Mouse (Mus musculus) Muller cell, postnatal 12 days (primary cell): ENCODE measurements around the gene Kat6b.

Source experiments
- DNase-seq: peaks from one replicate; pipeline ENCODE4 v3.0.0-alpha.2; 2015; ENCODE audit errors: inconsistent ontology term

Kat6b gene

GRCm38 (mm10) chr14:21560481-21561209 is 79.4 kb downstream of the Kat6b start:
- no peak for DNase-seq

DNA sequence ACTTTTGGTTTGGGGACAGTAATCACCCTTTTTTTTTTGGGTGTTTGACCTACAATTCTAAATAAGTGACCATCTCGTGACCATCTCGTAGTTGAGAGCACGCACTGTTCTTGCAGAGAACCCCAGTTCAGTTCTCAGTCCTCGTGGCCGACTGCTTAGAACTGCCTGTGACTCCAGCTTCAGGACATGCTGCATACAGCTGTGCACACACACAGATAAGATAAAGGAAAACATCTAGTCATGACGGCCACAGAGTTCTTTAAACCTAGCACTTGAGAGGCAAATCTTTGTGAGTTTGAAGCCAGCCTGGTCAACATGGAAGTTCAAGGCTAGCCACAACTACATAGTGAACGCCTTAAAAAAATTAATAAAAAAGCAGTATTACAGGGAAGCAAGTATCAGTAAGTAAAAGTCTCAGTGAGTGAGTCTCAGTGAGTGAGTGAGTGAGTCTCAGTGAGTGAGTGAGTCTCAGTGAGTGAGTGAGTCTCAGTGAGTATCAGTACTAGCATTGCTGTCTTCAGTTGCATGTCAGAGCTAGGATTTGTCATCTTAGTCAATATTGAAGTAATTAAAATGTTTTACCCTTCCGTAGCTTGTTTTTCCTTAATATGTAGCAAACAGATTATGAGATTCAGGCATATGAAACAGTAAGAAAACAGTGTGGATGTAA is 80.3 kb downstream of the Kat6b start:
- no peak for DNase-seq

DNA sequence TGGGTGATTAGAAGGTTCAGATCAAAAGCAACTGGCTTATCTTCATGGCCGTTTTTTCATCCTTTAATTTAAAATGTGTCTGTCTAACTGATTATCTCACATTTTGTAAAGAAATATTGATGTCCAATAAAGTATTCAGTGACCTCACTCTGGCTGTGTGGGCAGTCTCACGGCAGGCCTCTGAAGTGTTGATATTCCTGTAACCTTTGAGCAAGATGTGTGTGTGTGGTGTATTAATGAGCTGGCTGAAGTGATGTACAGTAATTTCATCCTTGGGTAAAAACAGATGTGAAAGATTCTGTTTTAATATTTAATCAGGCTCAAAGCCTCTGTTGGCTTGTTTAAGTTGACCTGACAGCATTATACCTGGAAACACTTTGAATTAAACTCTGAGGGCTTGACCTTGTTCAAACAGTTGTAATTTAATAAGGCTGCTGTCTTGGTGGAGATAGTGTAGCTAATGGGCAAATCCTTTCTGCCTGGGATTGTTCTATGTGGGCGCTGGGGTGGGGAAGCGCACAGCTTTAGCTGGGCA is 82.4 kb downstream of the Kat6b start:
- DNase-seq = no peak

DNA sequence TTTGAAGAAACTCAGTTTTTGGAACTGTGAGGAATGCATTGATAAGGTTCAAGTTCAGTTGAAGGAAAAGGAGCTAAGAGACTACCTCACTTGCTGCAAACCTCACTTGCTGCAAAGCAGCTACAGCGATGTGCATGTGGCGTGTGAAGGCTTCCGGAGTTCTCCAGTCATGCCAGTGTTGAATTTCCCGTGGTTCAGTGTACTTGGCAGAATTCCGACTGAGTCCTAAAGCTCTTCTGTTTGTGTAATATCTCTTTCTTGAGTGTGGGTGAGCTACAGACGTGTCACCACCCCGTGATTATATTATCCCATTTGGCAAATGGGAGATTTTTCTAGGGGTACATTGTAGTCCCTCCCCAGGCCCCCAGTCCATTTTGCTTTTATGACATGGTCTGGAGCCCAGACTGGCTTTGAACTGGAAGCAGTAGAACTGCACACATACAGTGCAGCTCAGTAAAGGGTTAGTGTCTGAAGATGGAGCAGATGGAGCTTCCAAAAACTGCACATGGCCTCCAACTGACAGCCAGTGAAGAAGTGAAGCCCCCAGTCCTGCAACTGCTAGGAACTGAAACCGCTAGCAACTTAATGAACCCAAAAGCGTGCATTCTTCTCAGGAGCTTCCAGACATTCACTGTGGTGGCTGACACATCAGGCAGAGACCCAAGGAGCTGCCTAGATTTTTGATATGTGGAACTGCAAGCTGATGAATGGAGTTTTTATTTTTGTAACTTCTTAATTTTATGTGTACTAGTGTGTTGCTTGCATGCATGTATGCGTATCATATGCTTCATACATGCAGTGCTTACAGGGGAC is 84.5 kb downstream of the Kat6b start:
- DNase-seq = no peak

GRCm38 (mm10) chr14:21567293-21567984 is 86.2 kb downstream of the Kat6b start:
- DNase-seq = no peak

- DNase-seq = no peak
Observed at GRCm38 (mm10) chr14:21568821-21569220, 87.6 kb downstream of the Kat6b start.

DNA sequence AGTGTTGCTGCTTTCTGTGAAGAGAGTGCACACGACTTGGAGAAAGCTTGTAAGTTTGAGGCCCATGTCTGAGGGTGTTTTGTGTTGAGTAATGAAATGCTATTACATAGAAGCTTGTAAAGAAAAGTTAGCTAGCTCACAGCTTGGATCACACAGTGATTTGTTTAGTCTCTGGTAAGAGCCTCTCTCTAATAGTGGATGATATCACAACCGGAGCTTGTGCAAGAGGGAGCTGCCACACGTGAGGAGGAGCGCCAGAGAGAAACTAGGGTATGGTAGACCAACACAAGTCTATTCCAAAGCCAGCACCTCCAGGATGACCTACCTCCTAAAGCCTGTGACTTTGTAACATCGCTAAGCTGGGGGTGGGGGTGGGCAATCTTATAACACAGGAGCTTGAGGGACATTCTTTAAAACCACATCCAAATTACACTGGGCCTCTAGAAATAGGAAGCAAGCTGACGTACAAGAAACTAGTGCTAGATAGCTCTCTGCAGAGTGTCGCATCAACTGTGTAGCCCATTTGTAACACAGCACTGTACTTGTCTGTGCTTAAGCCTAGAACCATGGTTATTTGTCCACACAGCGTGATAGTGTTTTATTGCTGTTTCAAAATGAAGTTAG is 93.6 kb downstream of the Kat6b start:
- no peak for DNase-seq

GRCm38 (mm10) chr14:21576867-21577266 is 95.6 kb downstream of the Kat6b start:
- DNase-seq = no peak

GRCm38 (mm10) chr14:21581198-21581597 is 100.0 kb downstream of the Kat6b start:
- DNase-seq = no peak

DNA sequence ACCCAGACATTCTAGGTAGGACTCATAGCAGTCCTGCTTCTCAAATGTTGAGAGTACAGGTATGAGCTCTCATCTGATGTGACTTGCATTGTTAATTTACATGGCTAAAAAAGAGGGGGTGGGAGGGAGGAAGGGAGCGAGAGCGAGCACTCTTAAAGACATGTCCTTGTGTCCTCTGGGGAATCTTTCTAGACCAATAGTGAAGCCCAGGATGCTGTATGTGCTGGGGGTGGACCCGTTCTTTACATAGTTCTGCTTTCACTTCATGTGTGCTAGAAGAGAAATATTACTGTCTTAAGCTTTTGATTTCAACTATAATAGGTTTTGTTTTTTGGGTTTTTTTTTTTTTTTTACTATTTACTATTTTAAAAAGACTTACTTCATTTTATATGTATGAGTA is 101.1 kb downstream of the Kat6b start:
- no peak for DNase-seq

DNA sequence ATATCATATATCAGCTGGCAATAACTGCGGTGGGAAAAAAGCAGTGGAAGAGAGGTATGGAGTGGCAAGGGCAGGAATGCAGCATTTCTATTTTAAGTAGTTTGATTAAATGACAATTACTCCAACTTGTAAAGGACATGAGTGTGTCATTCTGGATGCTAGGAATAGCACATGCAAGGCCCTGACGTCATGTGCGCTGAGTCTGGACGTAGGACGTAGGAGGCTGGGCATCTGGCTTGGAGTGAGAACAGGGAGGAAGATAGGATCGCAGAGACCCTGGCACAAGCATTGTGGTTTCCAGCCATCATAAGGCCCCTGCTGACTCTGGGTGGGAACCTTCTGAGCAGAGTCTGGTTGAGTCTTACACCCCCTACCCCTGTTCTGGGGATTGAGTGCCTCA is 101.8 kb downstream of the Kat6b start:
- DNase-seq = no peak

DNA sequence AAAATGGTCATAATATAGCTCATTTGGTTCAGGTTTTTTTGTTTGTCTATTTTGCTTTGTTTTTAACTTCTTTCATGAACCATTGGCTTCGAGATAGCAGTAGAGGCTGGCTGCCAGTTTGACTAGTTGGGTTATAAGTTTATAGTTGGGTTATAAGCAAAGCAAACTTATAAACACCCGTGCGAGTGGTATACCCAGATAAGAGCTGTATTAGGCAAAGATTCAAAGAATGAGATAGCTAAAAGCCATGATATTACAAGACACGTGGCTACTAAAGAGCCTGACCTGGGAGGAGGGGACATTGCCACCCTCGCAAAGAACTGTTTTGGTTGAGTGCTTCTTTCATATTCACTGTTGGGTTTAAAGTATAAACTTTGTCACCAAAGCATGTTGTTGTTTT is 102.6 kb downstream of the Kat6b start:
- DNase-seq = no peak

DNA sequence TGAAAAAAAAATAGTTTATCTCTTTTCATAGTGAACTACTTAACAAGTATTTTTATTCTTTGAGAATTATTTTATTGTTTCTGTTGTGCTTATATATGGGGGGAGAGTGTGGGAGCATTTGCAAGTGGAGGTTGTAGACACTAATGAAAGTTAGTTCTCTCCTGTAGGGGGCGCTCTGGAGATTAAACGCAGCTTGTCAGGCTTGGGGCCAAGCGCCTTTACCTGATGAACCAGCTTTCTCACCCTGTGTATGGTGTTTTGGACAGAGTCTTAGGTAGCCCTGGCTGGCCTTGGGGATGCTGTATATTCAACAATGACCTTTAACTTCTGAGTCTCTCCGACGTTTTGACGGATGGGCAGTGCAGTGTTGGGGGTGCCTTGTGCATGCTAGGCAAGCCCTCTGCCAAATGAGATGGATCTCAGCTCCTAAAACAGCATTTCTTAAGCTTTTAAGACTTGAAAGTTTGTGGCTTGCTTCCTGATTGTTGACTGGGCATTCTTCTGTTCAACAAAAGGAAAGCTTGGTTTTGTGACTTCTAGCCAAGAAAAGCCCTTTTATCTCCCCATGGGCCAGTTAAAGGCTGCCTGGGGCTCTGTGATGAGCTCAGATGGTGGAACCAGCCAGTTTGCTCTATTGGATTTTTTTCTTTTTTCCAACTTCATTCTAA is 103.4 kb downstream of the Kat6b start:
- peak; percentile 84 for DNase-seq

DNA sequence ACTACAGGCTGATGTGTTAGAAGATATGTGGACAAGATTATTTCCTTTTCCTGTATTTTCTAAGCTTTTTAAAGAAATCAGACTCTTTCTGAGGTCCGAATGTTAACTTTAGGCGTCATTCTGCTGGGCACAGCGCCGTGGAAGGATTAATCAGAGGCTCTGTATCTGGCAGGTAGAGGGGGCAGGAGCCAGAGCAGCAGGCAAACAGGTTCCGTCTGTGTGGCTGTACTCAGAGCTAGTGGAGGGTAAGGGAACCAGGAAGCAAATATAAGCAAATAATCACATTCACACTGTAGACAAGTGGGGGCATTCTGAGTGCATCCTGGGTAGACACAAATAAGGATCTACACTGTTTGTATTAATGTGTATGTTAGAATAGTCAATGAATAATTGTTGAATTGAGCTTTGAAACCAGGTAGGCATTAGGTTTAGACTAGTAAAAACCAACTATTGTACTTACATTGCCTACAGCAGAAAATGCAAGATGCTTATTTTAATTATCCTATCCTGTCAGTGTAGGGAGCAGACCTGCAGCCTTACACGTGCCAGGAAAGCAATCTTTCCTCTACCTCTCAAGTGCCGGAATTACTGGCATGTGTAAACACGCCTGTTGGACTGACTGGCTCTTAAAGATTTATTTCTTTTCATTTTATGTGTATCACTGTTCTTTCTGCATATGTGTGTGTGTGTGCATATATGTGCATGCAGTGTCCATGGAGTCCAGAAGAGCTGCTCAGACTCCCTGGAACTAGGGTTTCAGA is 104.4 kb downstream of the Kat6b start:
- DNase-seq = no peak

GRCm38 (mm10) chr14:21586481-21587118 is 105.4 kb downstream of the Kat6b start:
- no peak for DNase-seq

DNA sequence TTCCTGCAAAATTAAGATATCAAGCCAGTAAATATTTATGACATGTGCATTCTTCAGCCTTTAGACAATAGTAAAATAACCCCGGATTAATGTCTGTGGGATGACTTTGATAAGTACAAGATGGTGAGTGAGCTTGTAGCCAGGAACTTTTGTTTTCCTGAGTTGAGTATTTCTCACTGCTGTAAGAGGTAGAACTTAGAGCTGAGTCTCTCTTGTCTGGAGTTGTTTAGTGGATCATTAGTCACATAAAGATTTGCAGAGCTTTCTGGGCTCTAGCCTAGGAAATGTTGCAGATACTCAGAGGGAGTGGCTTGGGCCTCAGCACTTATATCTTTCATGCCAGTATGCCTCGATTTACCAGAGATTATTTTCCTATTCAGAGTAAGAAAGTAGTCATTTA is 106.7 kb downstream of the Kat6b start:
- no peak for DNase-seq

DNA sequence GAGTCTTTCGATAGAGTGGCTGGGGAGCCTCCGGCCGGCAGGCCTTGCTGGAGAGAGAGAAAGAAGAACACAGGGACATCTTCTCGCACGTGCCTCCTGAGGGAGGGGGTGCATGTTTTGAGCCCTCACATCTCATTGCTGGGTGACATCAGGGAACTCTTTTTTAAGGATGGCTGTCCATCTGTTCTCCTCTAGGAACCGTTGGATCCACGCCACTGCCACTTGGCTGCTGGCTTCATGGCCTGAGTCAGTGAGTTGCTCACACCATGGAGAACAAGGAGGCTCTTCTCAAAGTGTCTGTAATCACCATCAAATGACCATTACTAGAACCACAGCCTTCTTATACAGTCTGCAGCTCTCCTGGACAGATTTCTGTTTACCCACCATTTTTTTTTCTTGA is 108.4 kb downstream of the Kat6b start:
- DNase-seq = peak; percentile 57

DNA sequence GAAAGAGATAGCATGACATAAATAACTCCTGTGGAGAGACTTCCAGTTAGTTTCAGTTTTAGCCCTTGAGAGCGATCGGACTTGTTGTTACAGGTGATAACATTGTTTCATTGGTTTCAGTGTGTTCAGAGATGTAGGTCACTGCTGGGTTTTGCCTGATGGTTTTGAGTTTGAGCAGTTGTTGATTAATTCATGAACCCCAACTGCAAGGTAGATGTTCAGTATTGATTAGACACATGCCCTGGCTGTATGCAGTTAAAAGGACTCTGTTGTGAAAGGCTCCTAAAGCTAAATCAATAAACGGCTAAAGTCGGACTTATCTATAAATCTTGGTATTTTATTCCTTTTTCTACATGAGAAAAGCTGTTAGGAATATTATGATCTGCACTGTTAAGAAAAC is 109.0 kb downstream of the Kat6b start:
- no peak for DNase-seq

- no peak for DNase-seq
Observed at GRCm38 (mm10) chr14:21592152-21592551, 110.9 kb downstream of the Kat6b start.
